Mouse (Mus musculus) forebrain, postnatal 0 days (tissue): ENCODE measurements at regions not wholly inside any gene's neighbourhood (a gene's known extent, or its start where the extent isn't known, plus 50 kb on each side); places are given as distances from the start of the nearest gene placed in this dataset.

ENCODE experiments used
- ATAC-seq: fragments of 200-750 bp; cut with Nextera tagmentation; 2 replicates; pipeline ENCODE4 v1.8.0; 2017; ENCODE audit warnings: mild to moderate bottlenecking, moderate library complexity
- DNase-seq: peaks from one replicate; pipeline ENCODE4 v3.0.0-alpha.2; 2015
- H3K27ac ChIP-seq: fragments of 300-500 bp; sonication (generic); 2 replicates; pipeline ENCODE4 v1.5.1; 2014; ENCODE audit warnings: low read depth, mild to moderate bottlenecking, antibody characterized with exemption, low read length, moderate library complexity, mixed read lengths
- H3K27me3 ChIP-seq: fragments of 300-500 bp; sonication (generic); 2 replicates; pipeline ENCODE4 v1.6.1; 2014; ENCODE audit warnings: mild to moderate bottlenecking, low read length, mixed read lengths; ENCODE audit not compliant: insufficient read depth
- H3K36me3 ChIP-seq: fragments of 300-500 bp; sonication (generic); 2 replicates; pipeline ENCODE4 v1.6.1; 2014; ENCODE audit warnings: mild to moderate bottlenecking, moderate library complexity; ENCODE audit not compliant: insufficient read depth
- H3K4me1 ChIP-seq: fragments of 300-500 bp; sonication (generic); 2 replicates; pipeline ENCODE4 v1.6.1; 2014; ENCODE audit warnings: antibody characterized with exemption; ENCODE audit not compliant: insufficient read depth
- H3K4me2 ChIP-seq: fragments of 300-500 bp; sonication (generic); 2 replicates; pipeline ENCODE4 v1.6.1; 2014; ENCODE audit warnings: low read depth, mild to moderate bottlenecking, moderate library complexity
- H3K4me3 ChIP-seq: fragments of 300-500 bp; sonication (generic); 2 replicates; pipeline ENCODE4 v1.5.1; 2014; ENCODE audit warnings: low read depth, low read length, mixed read lengths
- H3K9ac ChIP-seq: fragments of 300-500 bp; sonication (generic); 2 replicates; pipeline ENCODE4 v1.6.1; 2014; ENCODE audit warnings: mild to moderate bottlenecking
- H3K9me3 ChIP-seq: fragments of 300-500 bp; sonication (generic); 2 replicates; pipeline ENCODE4 v1.6.1; 2016; ENCODE audit warnings: low read length
- CTCF ChIP-seq: sonication (generic); IDR thresholded peaks from 2 replicates; pipeline ENCODE4 v1.5.1; 2016; ENCODE audit warnings: antibody characterized with exemption, control low read depth, low read depth
- WGBS: fragments of 180-500 bp; shearing (Covaris S2); extraction: QIAGEN DNeasy Blood & Tissue Kit; methylation state at CpG from one replicate; pipeline ENCODE4 v1.1.7; 2014; 5-methylcytosine and 5-hydroxymethylcytosine counted together

- Histone ChIP-seq H3K4me3 (no peak overlapping the region), H3K27ac (no peak overlapping the region), H3K27me3 (no peaks in the 10 kb centered on the region), H3K4me2 (no peak overlapping the region), H3K36me3 (no peaks in the 10 kb centered on the region), H3K4me1 (no peaks in the 10 kb centered on the region), H3K9ac (no peak overlapping the region), H3K9me3 (no peaks in the 10 kb centered on the region)
- TF ChIP-seq CTCF = no peak
- DNase-seq (no peak), ATAC-seq (no peak)
- 34% methylated on average over 6 of the region's 6 CpGs for WGBS
Observed at GRCm38 (mm10) chr7:69585716-69586115, 780.8 kb downstream of the Nr2f2 start.

GRCm38 (mm10) chr7:69585131-69585530 lies 781.4 kb downstream of the Nr2f2 start:
- H3K27ac ChIP-seq = no peak overlapping the region
- H3K4me2 ChIP-seq = no peak overlapping the region
- 57% methylated on average over 4 of the region's 4 CpGs for WGBS
- H3K4me1 ChIP-seq = no peaks in the 10 kb centered on the region
- no peak overlapping the region for H3K4me3 ChIP-seq
- H3K9me3 ChIP-seq = no peaks in the 10 kb centered on the region
- no peak for ATAC-seq
- no peak overlapping the region for H3K9ac ChIP-seq
- DNase-seq = no peak
- TF ChIP-seq CTCF = no peak
- no peaks in the 10 kb centered on the region for H3K36me3 ChIP-seq
- no peaks in the 10 kb centered on the region for H3K27me3 ChIP-seq

- Histone ChIP-seq H3K4me1 (no peaks in the 10 kb centered on the region), H3K9me3 (no peaks in the 10 kb centered on the region), H3K4me3 (no peak overlapping the region), H3K9ac (no peak overlapping the region), H3K27me3 (no peaks in the 10 kb centered on the region), H3K36me3 (no peaks in the 10 kb centered on the region), H3K27ac (no peak overlapping the region), H3K4me2 (no peak overlapping the region)
- WGBS = 79% methylated on average over 2 of the region's 2 CpGs
- no peak for ATAC-seq
- DNase-seq = no peak
- TF ChIP-seq CTCF = no peak
Observed at GRCm38 (mm10) chr7:69584516-69584915, 782.0 kb downstream of the Nr2f2 start.

GRCm38 (mm10) chr7:69583901-69584300 lies 782.6 kb downstream of the Nr2f2 start:
- Histone ChIP-seq H3K27ac (no peak overlapping the region), H3K4me1 (no peaks in the 10 kb centered on the region), H3K27me3 (no peaks in the 10 kb centered on the region), H3K4me3 (no peak overlapping the region), H3K9ac (no peak overlapping the region), H3K9me3 (no peaks in the 10 kb centered on the region), H3K36me3 (no peaks in the 10 kb centered on the region), H3K4me2 (no peak overlapping the region)
- no peak for DNase-seq
- TF ChIP-seq CTCF = no peak
- 61% methylated on average over 1 of the region's 1 CpGs for WGBS
- ATAC-seq = no peak

- H3K4me3 ChIP-seq = no peak overlapping the region
- no peak overlapping the region for H3K9ac ChIP-seq
- TF ChIP-seq CTCF = no peak
- H3K27ac ChIP-seq = no peak overlapping the region
- no peaks in the 10 kb centered on the region for H3K36me3 ChIP-seq
- no peaks in the 10 kb centered on the region for H3K4me1 ChIP-seq
- no peak overlapping the region for H3K4me2 ChIP-seq
- 33% methylated on average over 6 of the region's 6 CpGs for WGBS
- ATAC-seq (no peak), DNase-seq (no peak)
- H3K9me3 ChIP-seq = no peaks in the 10 kb centered on the region
- no peaks in the 10 kb centered on the region for H3K27me3 ChIP-seq
Observed at GRCm38 (mm10) chr7:69581668-69582067, 784.9 kb downstream of the Nr2f2 start.

- H3K4me2 ChIP-seq = no peak overlapping the region
- H3K36me3 ChIP-seq = no peaks in the 10 kb centered on the region
- H3K9ac ChIP-seq = no peak overlapping the region
- ATAC-seq (peak; percentile 14; the same call in 1 of the 2 replicates), DNase-seq (no peak)
- no peak overlapping the region for H3K4me3 ChIP-seq
- TF ChIP-seq CTCF = no peak
- H3K27me3 ChIP-seq = no peaks in the 10 kb centered on the region
- no peak overlapping the region for H3K27ac ChIP-seq
- 16% methylated on average over 18 of the region's 18 CpGs for WGBS
- no peaks in the 10 kb centered on the region for H3K9me3 ChIP-seq
- H3K4me1 ChIP-seq = no peaks in the 10 kb centered on the region
Observed at GRCm38 (mm10) chr7:69578958-69579810, 787.4 kb downstream of the Nr2f2 start.

GRCm38 (mm10) chr7:69577754-69578153 lies 788.8 kb downstream of the Nr2f2 start:
- no peak overlapping the region for H3K4me3 ChIP-seq
- no peaks in the 10 kb centered on the region for H3K4me1 ChIP-seq
- 59% methylated on average over 6 of the region's 6 CpGs for WGBS
- no peak overlapping the region for H3K4me2 ChIP-seq
- no peak for TF ChIP-seq CTCF
- no peak for ATAC-seq
- no peaks in the 10 kb centered on the region for H3K27me3 ChIP-seq
- no peaks in the 10 kb centered on the region for H3K36me3 ChIP-seq
- no peak overlapping the region for H3K27ac ChIP-seq
- no peaks in the 10 kb centered on the region for H3K9me3 ChIP-seq
- DNase-seq = no peak
- no peak overlapping the region for H3K9ac ChIP-seq
